In genomic region chr9:62258005-62258404, GRCm38 (mm10) we compare ENCODE assay signal across 30 mouse cellular contexts. TPM values are rescaled to one million over a fixed set of nuclear protein-coding genes. Genes with fewer than 3 reads are reported as not detected.
DNase-seq lines count a peak whose midpoint lies in the region; ATAC-seq and TF ChIP-seq lines count a peak whose summit lies in the region.
"Had no signal": no experiment of that assay in that cellular context is flagged by ENCODE, and none has a peak within 500 bp of the region (broad histone marks: within the 10 kb centered on the region; RNA-seq: fewer than 3 reads in every experiment).

No protein-coding gene starts in this region.

- H3K4me3 ChIP-seq in kidney, postnatal 0 days (replicated peaks; ENCODE audit: low read depth, low read length), result no peak overlapping the region
- H3K4me3 ChIP-seq in lung, postnatal 0 days (ENCODE audit: low read depth, low read length), result no peak overlapping the region
- H3K4me3 ChIP-seq: embryonic facial prominence, embryonic 12.5 days; erythroblast, embryonic 14.5 days; intestine, embryonic 15.5 days; kidney, embryonic 15.5 days; midbrain, embryonic 12.5 days; neural tube, embryonic 13.5 days; stomach, embryonic 15.5 days had no signal

- DNase-seq in kidney, postnatal 0 days (ENCODE audit: low spot score), result no peak
- DNase-seq in kidney, adult 18-20 months, result no peak
- peak; percentile 58 to 69 for DNase-seq in right cerebral cortex, postnatal 10 days (ENCODE audit: low spot score in 2 of 2)
- no peak for DNase-seq in right cerebral cortex, postnatal 4 days
- DNase-seq in adrenal gland, postnatal 10 days, result peak; percentile 48
- DNase-seq in right cerebral cortex, postnatal 36 days (ENCODE audit: low spot score in 2 of 2), result peak; percentile 15 to 18
- no peak for DNase-seq in lung, adult 18-20 months
- DNase-seq in lung, postnatal 0 days (ENCODE audit: low spot score), result no peak
- DNase-seq: cerebellum, adult 11 months; cerebellum, postnatal 10 days; gastrocnemius, postnatal 25 days; spleen, adult 18-20 months; thymus, adult 18-20 months; thymus, postnatal 4 days had no signal

- peak; percentile 40; the same call in 1 of the 2 replicates for ATAC-seq in kidney, postnatal 0 days (replicated peaks; ENCODE audit: low FRiP score, low read depth)
- no peak for ATAC-seq in lung, postnatal 0 days
- ATAC-seq: forebrain, embryonic 14.5 days; intestine, embryonic 15.5 days had no signal

- no peaks in the 10 kb centered on the region for H3K36me3 ChIP-seq in kidney, postnatal 0 days (ENCODE audit: insufficient read depth, low read length)
- H3K36me3 ChIP-seq in lung, postnatal 0 days (ENCODE audit: insufficient read depth, low read length), result no peaks in the 10 kb centered on the region
- H3K36me3 ChIP-seq: embryonic facial prominence, embryonic 12.5 days; intestine, embryonic 15.5 days; kidney, embryonic 15.5 days; midbrain, embryonic 12.5 days; neural tube, embryonic 13.5 days; stomach, embryonic 15.5 days had no signal

- no peak overlapping the region for H3K9ac ChIP-seq in kidney, postnatal 0 days (ENCODE audit: low read depth, low read length)
- H3K9ac ChIP-seq in lung, postnatal 0 days (replicated peaks; ENCODE audit: low read depth), result no peak overlapping the region
- H3K9ac ChIP-seq: embryonic facial prominence, embryonic 12.5 days; intestine, embryonic 15.5 days; kidney, embryonic 15.5 days; liver, embryonic 14.5 days; midbrain, embryonic 12.5 days; neural tube, embryonic 13.5 days; stomach, embryonic 15.5 days had no signal

- H3K27ac ChIP-seq in kidney, postnatal 0 days, result no peak overlapping the region
- H3K27ac ChIP-seq in lung, postnatal 0 days (ENCODE audit: low read length), result no peak overlapping the region
- H3K27ac ChIP-seq: embryonic facial prominence, embryonic 12.5 days; intestine, embryonic 15.5 days; kidney, embryonic 15.5 days; liver, embryonic 14.5 days; midbrain, embryonic 12.5 days; neural tube, embryonic 13.5 days; stomach, embryonic 15.5 days had no signal

- H3K9me3 ChIP-seq in kidney, postnatal 0 days (replicated peaks; ENCODE audit: low read length), result no peaks in the 10 kb centered on the region
- H3K9me3 ChIP-seq in lung, postnatal 0 days (ENCODE audit: low read length), result no peaks in the 10 kb centered on the region
- H3K9me3 ChIP-seq: embryonic facial prominence, embryonic 12.5 days; intestine, embryonic 15.5 days; kidney, embryonic 15.5 days; midbrain, embryonic 12.5 days; stomach, embryonic 15.5 days had no signal

- WGBS in kidney, postnatal 0 days, result 61% methylated on average over 11 of the region's 11 CpGs
- WGBS in lung, postnatal 0 days, result 93% methylated on average over 11 of the region's 11 CpGs

- H3K4me2 ChIP-seq in kidney, postnatal 0 days (ENCODE audit: low read length), result no peak overlapping the region
- H3K4me2 ChIP-seq in lung, postnatal 0 days (replicated peaks; ENCODE audit: low read depth, low read length), result no peak overlapping the region
- H3K4me2 ChIP-seq: embryonic facial prominence, embryonic 12.5 days; intestine, embryonic 15.5 days; kidney, embryonic 15.5 days; midbrain, embryonic 12.5 days; neural tube, embryonic 13.5 days; stomach, embryonic 15.5 days had no signal

- no peak for TF ChIP-seq CTCF in kidney, postnatal 0 days (IDR thresholded peaks at IDR 0.05; ENCODE audit: low read depth)
- TF ChIP-seq CTCF in lung, postnatal 0 days (IDR thresholded peaks at IDR 0.05), result no peak

- no peaks in the 10 kb centered on the region for H3K27me3 ChIP-seq in kidney, postnatal 0 days (ENCODE audit: insufficient read depth, low read length)
- H3K27me3 ChIP-seq in lung, postnatal 0 days (replicated peaks; ENCODE audit: insufficient read depth, low read length), result no peaks in the 10 kb centered on the region
- H3K27me3 ChIP-seq: embryonic facial prominence, embryonic 12.5 days; intestine, embryonic 15.5 days; kidney, embryonic 15.5 days; midbrain, embryonic 12.5 days; neural tube, embryonic 13.5 days; stomach, embryonic 15.5 days had no signal

- no peak for TF ChIP-seq EP300 in lung, postnatal 0 days (IDR thresholded peaks at IDR 0.05)

- H3K4me1 ChIP-seq in kidney, postnatal 0 days (replicated peaks; ENCODE audit: insufficient read depth, low read length), result 0 out of 2 replicates have a peak, but pooled peaks cover 4% of the 10 kb centered on the region
- no peaks in the 10 kb centered on the region for H3K4me1 ChIP-seq in lung, postnatal 0 days (ENCODE audit: insufficient read depth, low read depth, low read length)
- H3K4me1 ChIP-seq: embryonic facial prominence, embryonic 12.5 days had no signal

RNA-seq across cellular contexts. Expression of gene Spesp1, which starts 24.0 kb away (rescaled TPM):
- polyA plus RNA-seq in kidney, postnatal 0 days (2015; fragmentation: Nextera tagmentation; extraction: Ambion mirVana), result not detected in 2 replicates
- total RNA-seq in adrenal gland, postnatal 10 days (2021), result not detected
- not detected in 2 replicates for polyA plus RNA-seq in lung, postnatal 0 days (2015; fragmentation: Nextera tagmentation; extraction: Ambion mirVana)
- total RNA-seq: gastrocnemius, postnatal 25 days; heart, adult 8-10 months; left cerebral cortex, postnatal 10 days; megakaryocyte progenitor cell, adult 5-6 weeks had no signal
- polyA plus RNA-seq: embryonic facial prominence, embryonic 12.5 days; erythroblast, embryonic 14.5 days; forebrain, embryonic 14.5 days; heart, embryonic 16.5 days; hindbrain, embryonic 11.5 days; intestine, embryonic 15.5 days; kidney, embryonic 15.5 days; limb, embryonic 14.5 days; liver, embryonic 14.5 days; lung, embryonic 16.5 days; midbrain, embryonic 12.5 days; neural tube, embryonic 13.5 days; stomach, embryonic 15.5 days had no signal

Comparison
In these comparisons a context has a peak if more than half of its experiments do, and no peak if none do; other contexts are left out.
1. DNase-seq: peak in right cerebral cortex, postnatal 10 days (2 of 2), adrenal gland, postnatal 10 days (single experiment) and right cerebral cortex, postnatal 36 days (2 of 2); none in kidney, postnatal 0 days (single experiment), kidney, adult 18-20 months (single experiment), right cerebral cortex, postnatal 4 days (single experiment), lung, adult 18-20 months (0 of 2) and lung, postnatal 0 days (single experiment).